Mouse (Mus musculus) left cerebral cortex, postnatal 36 days (tissue): ENCODE measurements at regions not wholly inside any gene's neighbourhood (a gene's known extent, or its start where the extent isn't known, plus 50 kb on each side); places are given as distances from the start of the nearest gene placed in this dataset.

Source experiments
- DNase-seq, 2 experiments: peaks; one replicate each; pipeline ENCODE4 v3.0.0; 2021 to 2022; ENCODE audit warnings: low spot score in 2 of 2, mixed read lengths in 1 of 2
- intact Hi-C: fragments of 180-260 bp; cut with DNase I; formaldehyde crosslinking; loops from one replicate; pipeline ENCODE4 v1.15.1; 2025

DNA sequence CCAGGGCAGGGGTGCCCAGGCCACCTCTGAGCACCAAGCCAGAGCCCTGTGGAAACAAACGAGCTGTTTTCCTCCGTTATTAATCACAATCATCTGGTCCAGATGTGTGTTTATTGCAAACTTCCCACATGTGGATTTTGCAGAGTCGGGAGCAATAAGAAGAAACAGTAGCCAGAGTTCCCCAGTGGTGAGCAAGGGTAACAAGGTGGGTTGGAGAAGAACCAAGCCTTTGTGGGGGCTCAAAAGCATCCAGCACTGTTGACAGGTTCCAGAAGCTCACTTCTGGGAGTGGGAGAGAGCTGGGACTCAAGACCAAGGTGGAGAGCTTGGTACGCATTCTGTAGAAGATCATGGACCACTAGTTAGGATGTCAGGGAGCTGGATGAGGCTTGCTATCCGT is 63.6 kb downstream of the Hif1an start:
- no peak for DNase-seq
- intact Hi-C loops = no loop called here

GRCm38 (mm10) chr19:44629705-44630104 is 67.1 kb downstream of the Hif1an start:
- no peak for DNase-seq
- intact Hi-C loops = no loop called here

- intact Hi-C loops = no loop called here
- DNase-seq = no peak
Measured at GRCm38 (mm10) chr19:44631356-44632007, 68.8 kb downstream of the Hif1an start.

GRCm38 (mm10) chr19:44637145-44637719 is 74.6 kb downstream of the Hif1an start:
- intact Hi-C loops = no loop called here
- no peak for DNase-seq

DNA sequence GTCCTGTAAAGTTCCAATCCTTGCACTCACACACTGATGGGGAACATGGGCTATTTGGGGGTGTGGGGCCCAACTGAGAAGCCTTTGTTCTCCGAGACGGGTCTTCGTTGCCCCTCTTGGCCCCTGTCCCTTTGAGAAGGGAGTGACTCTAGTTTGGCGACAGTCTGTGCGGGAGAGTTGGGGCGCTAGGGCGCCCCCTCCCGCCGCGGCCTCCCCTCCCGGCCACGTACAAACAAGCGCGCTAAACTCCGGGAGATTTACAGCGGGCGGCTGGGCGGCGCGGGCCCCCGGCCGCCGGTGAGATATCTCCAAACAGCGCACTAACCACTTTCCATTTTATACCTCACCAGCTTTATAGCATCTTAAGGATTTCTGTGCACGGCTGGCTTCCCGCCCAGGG is 77.4 kb downstream of the Hif1an start:
- DNase-seq = no peak
- intact Hi-C loops = no loop called here

DNA sequence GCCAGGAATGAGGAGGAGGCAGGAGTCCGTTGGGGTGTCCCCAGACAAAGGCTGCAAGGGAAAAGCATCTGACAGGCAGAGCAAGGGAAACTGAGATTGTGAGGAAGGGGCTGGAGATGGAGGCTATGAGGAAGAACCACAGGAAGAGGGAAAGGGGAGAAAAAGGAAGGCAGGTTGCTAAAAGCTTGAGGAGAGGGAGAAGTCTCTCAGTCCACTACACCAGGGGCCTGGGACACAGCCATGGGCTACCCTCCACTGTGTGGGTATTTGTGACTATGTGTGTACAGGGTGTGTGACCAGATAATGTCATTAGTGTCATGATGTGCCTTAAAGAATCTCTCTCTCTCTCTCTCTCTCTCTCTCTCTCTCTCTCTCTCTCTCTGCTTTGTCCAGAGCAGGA is 77.9 kb downstream of the Hif1an start:
- intact Hi-C loops = no loop called here

DNA sequence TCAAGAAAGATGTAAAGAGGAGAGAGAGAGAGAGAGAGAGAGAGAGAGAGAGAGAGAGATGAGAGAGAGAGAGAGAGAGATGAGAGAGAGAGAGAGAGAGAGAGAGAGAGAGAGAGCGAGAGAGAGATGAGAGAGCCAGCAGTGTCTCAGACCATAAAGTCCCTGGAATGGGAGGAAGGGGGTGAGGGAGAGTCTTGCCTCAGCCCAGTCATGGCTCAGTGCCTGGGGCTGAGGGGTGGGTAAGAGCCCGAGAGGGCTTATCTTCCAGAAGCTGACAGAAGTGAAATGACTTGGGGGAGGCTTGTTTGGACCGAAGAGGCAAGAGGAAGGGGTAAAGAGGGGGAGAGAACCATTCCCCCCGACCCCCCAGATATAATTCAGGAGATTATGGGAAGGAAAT is 79.6 kb downstream of the Hif1an start:
- intact Hi-C loops = no loop called here
- no peak for DNase-seq

More for the DNA sequence above, 77.9 kb downstream of the Hif1an start:
- DNase-seq = no peak

DNA sequence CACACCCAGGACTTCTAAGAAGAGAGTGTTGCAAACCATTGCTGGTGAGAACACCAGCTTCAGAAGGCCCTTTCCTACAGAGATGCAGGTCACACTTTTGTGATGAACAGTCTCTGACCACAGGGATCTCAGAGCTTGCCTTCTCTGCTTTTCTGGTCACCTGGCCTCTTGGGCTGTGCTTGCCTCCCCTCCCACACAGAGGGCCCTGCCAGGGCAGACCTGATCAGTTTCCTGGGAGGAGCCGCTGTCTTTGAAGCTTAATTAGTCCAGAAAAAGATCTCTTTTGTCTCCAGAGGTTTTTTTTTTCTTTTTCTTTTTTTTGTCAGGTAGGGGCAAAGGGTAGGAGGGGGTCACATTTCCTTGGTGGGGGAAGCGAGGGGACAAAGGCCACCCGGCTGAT is 81.7 kb downstream of the Hif1an start:
- intact Hi-C loops = no loop called here
- no peak for DNase-seq

GRCm38 (mm10) chr19:44644929-44645328 is 82.3 kb downstream of the Hif1an start:
- intact Hi-C loops = no loop called here
- no peak for DNase-seq

GRCm38 (mm10) chr19:44646548-44646947 is 83.9 kb downstream of the Hif1an start:
- no peak for DNase-seq
- intact Hi-C loops = no loop called here

DNA sequence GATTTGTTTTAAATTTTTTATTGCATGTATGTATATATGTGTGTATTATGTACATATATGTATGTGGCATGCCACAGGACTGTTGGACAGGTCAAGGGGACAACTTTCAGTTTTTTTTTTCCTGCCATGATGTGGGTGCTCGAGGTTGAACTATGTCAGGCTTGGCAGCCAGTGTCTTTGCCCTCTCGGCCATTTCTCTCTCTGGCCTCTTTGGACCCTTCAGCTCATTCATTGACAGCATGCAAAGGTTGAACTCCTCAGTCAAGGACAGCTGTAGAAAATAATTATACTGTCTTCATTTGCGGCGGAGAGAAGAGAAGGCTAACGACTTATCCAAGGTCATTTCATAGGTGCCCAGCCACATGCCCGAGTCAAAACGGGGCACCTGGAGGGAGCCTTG is 86.6 kb downstream of the Hif1an start:
- intact Hi-C loops = no loop called here
- DNase-seq = no peak

- no peak for DNase-seq
- intact Hi-C loops = no loop called here
Measured at GRCm38 (mm10) chr19:44650841-44651240, 88.2 kb downstream of the Hif1an start.

DNA sequence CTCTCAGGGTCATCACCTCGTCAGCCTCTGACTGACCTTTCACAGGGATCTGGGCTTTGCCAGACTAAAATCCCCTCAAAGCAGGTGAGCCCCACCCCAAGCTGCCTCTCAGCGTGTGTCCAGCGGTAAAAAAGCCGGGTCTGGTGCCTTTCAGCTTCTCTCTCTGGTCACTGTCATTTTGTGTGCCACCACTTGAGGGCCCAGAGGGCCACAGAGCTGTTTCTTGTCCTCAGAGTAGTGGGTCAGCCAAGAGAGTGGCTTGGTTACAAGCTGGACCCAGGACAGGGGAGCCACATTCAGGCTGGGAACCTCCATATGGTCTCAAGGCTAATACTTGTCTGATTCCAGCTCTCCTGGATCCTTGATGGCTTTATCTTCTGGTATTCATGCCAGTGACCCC is 89.0 kb downstream of the Hif1an start:
- DNase-seq = no peak
- intact Hi-C loops = no loop called here

DNA sequence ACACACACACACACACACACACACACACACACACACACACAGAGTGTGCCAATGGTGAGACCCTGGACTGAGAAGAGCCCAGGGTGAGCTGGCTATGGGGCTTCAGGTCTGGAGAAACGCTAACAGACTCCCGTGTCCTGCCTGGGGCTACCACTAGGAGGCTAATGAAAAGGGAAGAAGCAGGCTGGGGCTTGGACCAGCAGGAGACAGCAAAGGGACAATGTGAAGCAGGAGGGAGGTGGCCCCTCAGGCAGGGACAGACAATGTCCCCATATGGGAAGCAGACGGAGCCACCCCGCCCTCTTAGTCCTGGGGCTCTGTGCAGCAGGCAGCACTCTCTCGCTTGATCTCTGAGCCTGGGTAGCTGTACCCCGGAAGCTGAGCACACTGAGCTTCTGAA is 93.1 kb downstream of the Hif1an start:
- DNase-seq = peak in 1 of 2 experiments; percentile 5
- intact Hi-C loops = no loop called here

GRCm38 (mm10) chr19:44659316-44659715 is 96.5 kb upstream of the Pax2 start:
- intact Hi-C loops = no loop called here
- no peak for DNase-seq

DNA sequence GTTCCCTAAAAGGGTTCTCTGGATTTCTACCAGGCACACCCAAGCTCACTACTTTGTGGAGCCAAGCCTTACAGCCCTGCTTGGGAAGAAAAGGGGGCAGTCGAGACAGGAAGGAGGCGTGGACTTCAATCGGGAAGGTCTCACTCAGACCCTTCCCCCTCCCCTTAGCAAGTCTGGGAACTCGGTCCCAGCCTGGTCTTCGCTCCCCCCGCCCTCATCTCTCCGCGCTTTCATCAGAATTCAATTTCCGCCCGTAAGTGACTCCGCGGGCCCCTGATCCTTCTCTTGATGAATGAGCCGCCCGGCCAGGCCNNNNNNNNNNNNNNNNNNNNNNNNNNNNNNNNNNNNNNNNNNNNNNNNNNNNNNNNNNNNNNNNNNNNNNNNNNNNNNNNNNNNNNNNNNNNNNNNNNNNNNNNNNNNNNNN is 86.3 kb upstream of the Pax2 start:
- intact Hi-C loops = no loop called here
- DNase-seq = no peak

- intact Hi-C loops = loop anchor here (5.0 kb wide), 2 partner anchors 48 to 68 kb away; no protein-coding TSS in a partner anchor
- no peak for DNase-seq
Measured at GRCm38 (mm10) chr19:44674621-44675245, 81.1 kb upstream of the Pax2 start.

GRCm38 (mm10) chr19:44676555-44677120 is 79.2 kb upstream of the Pax2 start:
- DNase-seq = no peak
- intact Hi-C loops = no loop called here

- intact Hi-C loops = no loop called here
- no peak for DNase-seq
Measured at GRCm38 (mm10) chr19:44677295-44677694, 78.5 kb upstream of the Pax2 start.

- intact Hi-C loops = no loop called here
- DNase-seq = no peak
Measured at GRCm38 (mm10) chr19:44678686-44679085, 77.2 kb upstream of the Pax2 start.

DNA sequence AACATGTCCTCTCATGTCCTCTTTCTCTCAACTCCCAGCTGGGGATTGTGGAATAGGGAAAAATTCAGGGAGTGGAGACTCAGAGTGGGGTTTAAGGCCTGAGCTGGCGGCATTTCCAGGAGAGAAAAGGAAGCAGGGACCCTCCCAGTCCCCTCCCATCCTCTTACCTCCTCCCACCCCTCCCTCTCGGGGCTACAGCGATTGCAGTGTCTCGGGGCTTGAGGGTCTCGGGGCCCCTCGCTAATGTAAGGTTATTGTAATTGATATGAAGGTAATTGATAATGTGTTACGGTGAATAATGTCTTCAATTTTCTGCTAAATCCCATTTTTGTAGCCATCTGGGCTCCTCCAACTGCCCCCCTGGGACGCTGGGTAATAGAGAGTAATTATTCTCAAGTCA is 74.2 kb upstream of the Pax2 start:
- intact Hi-C loops = no loop called here
- DNase-seq = no peak
